Mouse (Mus musculus) spleen, postnatal 14 days (tissue): ENCODE data around the gene Pcsk1n.
"Not testable (repeated sequence)": the region's sequence is repeated elsewhere in the genome, so short reads cannot be mapped to it uniquely, and the experiment has no call there.

Experiments
- DNase-seq, 2 experiments: peaks; one replicate each; pipeline ENCODE4 v3.0.0; 2021 to 2022; ENCODE audit warnings: low spot score in 2 of 2

The Pcsk1n gene

GRCm38 (mm10) chrX:7919601-7920383 is at the start of gene Pcsk1n:
Pcsk1n (plus strand) TSS chrX:7919822.
- DNase-seq = no peak

GRCm38 (mm10) chrX:7869826-7870225 is 49.8 kb upstream of the Pcsk1n start:
- no peak for DNase-seq

DNA sequence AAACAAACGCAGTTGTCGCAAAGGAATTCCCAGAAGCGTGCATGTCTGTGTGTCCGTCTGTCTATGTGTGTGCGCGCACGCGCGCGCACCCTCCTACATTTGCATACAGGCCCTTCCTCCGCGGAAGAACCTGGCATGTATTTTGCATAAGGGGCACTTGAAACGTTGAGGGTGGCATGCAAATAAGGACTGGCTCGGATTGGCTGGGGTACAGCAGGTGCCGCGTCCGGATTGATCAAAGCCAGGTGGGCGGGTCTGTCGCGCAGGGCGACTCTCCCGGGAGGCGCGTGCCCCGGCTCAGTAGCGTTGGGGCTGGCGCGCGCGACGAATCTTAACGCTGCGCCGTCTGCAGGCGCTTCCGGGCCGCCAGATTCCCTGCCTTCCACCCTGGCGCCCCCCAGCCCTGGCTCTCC is 41.6 kb upstream of the Pcsk1n start, which contains the start of gene Pim2:
TSS of gene Pim2 (plus strand) at position 256 of the 413 bp plus-strand sequence.
- DNase-seq = peak; percentile 64 to 74

DNA sequence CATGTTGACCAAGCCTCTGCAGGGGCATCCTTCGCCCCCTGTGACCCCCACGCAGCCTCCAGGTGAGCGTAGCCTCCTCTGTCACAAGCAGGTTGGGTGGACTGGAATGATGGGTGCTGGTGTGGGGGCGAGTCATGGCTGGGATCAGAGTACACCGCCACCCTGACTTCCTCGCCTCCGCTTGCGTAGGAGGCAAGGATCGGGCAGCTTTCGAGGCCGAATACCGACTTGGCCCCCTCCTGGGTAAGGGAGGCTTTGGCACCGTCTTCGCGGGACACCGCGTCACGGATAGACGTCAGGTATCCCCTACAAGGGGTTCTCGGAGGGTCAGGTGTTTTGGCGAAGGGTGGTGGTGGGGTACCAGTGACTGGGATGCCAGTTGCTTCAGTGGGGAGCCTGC is 41.1 kb upstream of the Pcsk1n start:
- DNase-seq = no peak

DNA sequence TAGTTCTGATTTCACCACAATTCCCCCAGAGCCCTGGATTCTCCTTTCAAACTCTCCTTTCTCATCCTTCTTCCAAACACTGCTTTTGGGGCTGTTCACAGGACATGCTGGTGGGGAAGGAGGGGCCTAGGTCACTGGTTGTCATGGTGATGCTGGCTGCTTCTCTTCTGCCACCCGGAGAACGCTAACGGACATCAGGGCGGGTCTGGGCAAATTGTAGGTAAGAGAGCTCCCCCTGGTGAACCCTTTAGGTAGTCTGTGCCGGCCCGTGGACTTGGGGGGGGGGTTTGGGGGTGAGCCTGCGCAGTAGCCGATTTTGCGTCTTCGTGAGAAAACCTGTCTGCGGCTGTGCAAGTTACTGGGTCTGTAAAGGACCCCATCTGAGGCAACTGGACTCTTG is 39.8 kb upstream of the Pcsk1n start:
- peak; percentile 18 to 50 for DNase-seq

- peak; percentile 30 to 53 for DNase-seq
Measured at GRCm38 (mm10) chrX:7883841-7884567, 35.6 kb upstream of the Pcsk1n start, which contains the start of gene Slc35a2. Slc35a2 (plus strand) TSS chrX:7884028.

GRCm38 (mm10) chrX:7898211-7898610 is 21.4 kb upstream of the Pcsk1n start:
- no peak for DNase-seq

DNA sequence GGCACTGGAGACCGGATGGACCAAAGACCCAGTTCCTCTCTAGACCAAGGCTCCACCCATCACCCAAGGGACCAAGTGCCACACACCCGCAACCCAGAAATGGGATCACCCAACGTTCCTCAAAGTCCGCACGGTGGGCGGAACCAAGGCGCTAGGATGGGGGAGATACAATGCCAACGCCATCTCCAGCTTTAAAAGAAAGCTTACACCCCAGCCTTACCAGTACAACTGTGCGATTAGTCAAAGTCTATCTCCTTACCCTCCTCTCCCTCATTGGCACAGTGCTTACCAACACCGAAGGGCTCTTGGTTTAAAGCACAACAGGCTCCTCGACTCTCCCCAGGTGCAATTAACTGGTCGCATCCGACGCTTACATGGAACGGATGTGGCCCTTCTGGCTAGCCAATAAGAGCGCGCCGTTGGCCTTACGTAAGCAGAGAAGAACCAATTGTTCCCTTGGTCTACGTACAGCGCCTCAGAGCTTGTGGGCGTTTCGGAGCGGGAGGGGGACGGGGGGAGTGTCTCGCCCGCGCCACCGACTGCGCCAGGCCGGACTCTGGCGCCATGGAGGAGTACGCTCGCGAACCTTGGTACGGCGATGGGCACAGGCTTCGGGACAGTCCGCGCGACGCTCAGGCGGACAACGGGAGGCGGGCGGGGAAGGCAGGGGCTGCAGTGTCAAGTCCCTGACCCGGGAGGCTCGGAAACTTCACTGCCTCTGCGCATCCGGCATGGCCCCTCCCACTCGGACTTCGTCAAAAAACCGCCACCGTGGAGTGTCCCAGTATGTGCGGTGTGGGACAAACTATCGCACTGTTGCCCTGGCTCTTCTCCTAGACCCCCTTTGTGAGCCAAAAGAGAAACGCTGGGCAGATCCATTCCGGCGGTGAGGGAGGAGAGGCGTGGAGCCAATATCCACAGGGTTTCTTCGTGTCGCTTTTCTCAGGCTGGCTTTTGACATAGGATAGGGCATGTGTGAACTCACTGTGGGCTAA is 20.4 kb upstream of the Pcsk1n start, which contains the start of the genes Pqbp1 and Timm17b:
TSS of gene Pqbp1 (minus strand) at position 390 of the 995 bp plus-strand sequence.
TSS of gene Timm17b (plus strand) at position 478 of the 995 bp plus-strand sequence.
- peak; percentile 70 to 74 for DNase-seq

DNA sequence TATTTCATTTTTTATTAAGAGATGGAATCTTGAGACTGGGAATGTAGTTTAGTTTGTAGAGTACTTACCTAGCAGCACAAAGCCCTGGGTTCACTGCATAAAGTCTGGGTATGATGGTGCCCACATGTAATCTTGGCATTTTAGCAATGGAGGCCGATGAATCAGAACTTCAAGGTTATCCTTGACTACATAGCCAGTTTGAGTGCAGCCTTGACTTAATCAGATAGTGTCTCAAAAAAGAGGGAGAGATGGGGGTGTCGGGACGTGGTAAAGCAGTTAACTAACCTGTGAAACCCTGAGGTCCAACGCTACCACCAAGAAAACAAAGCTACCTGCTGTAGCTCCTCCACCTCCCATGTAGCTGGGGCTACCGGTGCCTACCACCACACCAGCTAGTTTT is 15.2 kb upstream of the Pcsk1n start:
- DNase-seq = no peak

GRCm38 (mm10) chrX:7907735-7908134 is 11.9 kb upstream of the Pcsk1n start, which contains the start of gene Gm10491:
Gm10491 (minus strand) TSS chrX:7907835.
- DNase-seq = no peak

DNA sequence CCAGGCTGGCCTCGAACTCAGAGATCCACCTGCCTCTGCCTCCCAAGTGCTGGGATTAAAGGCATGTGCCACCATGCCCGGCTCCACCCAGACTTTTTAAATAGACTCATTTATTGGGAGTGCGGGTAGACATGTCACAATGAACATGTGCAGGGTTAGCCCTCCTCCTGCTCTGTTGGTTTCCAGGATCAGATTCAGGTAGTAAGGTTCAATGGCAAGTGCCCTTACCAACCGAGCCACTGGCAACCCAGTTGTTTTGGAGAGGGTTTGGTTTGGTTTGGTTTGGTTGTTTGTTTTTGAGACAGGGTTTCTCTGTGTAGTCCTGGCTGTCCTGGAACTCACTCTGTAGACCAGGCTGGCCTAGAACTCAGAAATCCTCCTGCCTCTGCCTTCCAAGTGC is 10.4 kb upstream of the Pcsk1n start, which contains the start of gene Gm10490:
TSS of gene Gm10490 (plus strand) at position 301 of the 400 bp plus-strand sequence.
- DNase-seq = not testable (repeated sequence)

DNA sequence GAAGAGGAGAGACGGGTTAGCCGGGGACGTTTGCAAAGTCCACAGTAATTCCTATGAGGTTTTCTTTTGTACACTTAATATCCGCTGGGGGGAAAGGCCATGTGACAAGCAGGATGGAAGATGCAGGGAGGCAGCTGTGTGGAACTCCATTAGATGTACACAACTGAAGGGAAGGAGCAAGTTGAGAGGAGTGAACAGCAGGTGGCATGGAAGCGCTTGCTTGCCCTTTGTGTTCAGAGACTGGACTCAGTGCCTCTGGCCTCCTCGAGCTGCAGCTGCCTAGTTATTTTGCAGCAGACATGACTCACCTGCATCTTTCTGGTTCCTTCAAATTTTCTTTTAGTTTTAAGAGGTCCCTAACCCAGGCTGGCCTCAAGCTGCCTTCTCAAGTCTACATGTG is 9.1 kb upstream of the Pcsk1n start:
- DNase-seq = no peak

GRCm38 (mm10) chrX:7915669-7916068 is 4.0 kb upstream of the Pcsk1n start:
- DNase-seq = peak in 1 of 2 experiments; percentile 32

DNA sequence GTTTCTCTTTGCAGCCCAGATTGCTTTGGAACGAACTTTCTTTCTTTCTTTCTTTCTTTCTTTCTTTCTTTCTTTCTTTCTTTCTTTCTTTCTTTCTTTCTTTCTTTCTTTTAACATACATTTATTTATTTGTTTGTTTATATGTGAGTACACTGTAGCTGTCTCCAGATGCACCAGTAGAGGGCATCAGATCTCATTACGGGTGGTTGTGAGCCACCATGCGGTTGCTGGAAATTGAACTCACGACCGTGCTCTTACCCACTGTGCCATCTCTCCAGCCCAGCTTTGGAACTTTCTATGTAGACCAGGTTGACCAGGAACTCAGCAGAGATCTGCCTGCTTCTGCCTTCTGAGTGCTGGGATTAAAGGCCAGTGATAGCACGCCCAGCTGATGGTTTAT is 1.7 kb upstream of the Pcsk1n start:
- not testable (repeated sequence) for DNase-seq

DNA sequence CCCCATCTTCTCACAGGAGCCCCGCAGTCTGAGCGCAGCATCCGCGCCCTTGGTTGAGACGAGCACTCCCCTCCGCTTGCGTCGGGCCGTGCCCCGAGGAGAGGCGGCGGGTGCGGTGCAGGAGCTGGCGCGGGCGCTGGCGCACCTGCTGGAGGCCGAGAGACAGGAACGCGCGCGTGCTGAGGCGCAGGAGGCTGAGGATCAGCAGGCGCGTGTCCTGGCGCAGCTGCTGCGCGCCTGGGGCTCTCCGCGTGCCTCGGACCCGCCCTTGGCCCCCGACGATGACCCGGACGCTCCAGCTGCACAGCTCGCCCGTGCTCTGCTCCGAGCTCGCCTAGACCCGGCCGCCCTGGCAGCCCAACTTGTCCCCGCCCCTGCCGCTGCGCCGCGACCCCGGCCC is 2.4 kb downstream of the Pcsk1n start:
- no peak for DNase-seq

GRCm38 (mm10) chrX:7926266-7926665 is 6.6 kb downstream of the Pcsk1n start:
- no peak for DNase-seq

- DNase-seq = no peak
Measured at GRCm38 (mm10) chrX:7927116-7927515, 7.5 kb downstream of the Pcsk1n start.

DNA sequence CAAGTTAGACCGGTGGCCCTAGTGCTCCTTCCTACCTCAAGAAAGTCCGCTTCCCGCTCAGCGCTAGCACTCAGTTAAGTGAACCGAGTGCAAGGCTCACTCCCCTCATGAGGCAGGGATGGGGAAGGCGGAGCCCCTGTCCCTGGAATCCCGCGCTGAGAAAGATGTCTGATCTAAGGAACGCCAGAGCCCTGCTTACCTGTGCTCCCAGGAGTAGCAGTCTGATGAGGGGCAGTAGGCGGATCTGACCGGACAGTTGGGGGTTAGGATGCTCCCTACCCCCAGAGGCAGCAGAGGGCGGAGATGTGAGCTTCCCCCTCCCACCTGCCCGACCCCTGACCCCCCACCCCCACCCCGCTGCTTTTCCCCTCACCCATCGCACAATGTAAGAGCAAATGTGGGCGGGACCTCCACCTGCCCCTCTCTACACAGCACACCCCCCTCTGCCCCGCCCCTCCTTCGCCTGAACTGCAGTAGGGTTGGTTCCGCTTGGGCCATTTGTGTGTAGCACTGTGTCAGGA is 8.7 kb downstream of the Pcsk1n start, which contains the start of gene Eras:
TSS of gene Eras (minus strand) at position 338 of the 521 bp plus-strand sequence.
- DNase-seq = no peak

DNA sequence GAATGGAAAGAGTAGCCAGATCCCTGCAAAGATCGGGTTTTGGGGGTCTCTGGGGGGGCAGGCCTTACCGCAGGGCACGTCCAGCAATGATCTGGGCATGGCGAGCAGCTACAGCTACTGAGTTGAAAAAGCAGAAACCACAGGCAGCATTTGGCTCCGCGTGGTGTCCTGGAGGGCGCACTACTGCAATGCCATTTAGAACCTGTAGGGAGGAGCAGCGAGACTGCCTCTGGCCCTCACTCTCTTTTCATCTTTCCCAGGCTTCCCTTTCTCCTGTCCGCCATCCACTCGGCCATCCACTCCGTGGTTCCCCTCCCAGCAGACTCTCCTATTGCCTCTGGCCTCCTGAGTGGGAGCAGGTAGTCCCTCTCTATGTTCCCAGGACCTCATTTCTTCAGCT is 17.3 kb downstream of the Pcsk1n start:
- no peak for DNase-seq

GRCm38 (mm10) chrX:7937667-7938066 is 18.0 kb downstream of the Pcsk1n start:
- DNase-seq = no peak

DNA sequence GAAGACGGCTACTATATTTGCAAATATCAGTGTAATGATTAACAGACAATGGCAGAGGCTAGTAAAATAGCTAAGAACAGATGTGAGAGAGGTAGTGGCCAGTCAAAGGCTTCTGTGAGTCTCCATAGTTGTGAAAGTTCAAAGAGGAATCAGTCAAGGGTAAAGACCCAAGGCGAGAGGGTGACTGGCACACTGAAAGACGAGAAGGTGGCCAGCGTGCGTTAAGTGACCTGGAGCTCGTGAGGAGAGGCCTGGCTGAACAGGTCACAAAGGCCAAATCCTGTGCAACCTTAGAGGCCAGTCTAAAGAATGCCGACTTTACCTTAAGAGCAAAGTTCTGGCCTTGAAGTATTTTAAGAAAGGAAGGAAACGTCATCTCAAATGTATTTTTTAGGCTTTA is 26.0 kb downstream of the Pcsk1n start:
- no peak for DNase-seq
